Mouse (Mus musculus) splenic B cell, adult 2 months (primary cell): Measurements from ENCODE around the gene Vmn2r117.
A peak's percentile ranks its signal among the peaks of the same experiment; 100 is the strongest.
"Not testable (repeated sequence)": the region's sequence is repeated elsewhere in the genome, so short reads cannot be mapped to it uniquely, and the experiment has no call there.

Experiments used
- DNase-seq: peaks from one replicate; pipeline ENCODE4 v3.0.0-alpha.2; 2011; ENCODE audit warnings: low read depth, low spot score
- H3K27me3 ChIP-seq: 2 replicates; pipeline ENCODE4 v1.6.1; 2012; ENCODE audit warnings: mild to moderate bottlenecking, low read length, moderate library complexity, mixed read lengths; ENCODE audit not compliant: control insufficient read depth, poor library complexity, insufficient read depth, severe bottlenecking
- H3K36me3 ChIP-seq: 2 replicates; pipeline ENCODE4 v1.6.1; 2012; ENCODE audit warnings: mild to moderate bottlenecking, low read length, moderate library complexity, mixed read lengths; ENCODE audit not compliant: control insufficient read depth, poor library complexity, insufficient read depth, severe bottlenecking

Vmn2r117 gene

GRCm38 (mm10) chr17:23479599-23479998, at the start of gene Vmn2r117:
Gene Vmn2r117, minus strand, starts transcription at chr17:23479699.
- H3K27me3 ChIP-seq, H3K36me3 ChIP-seq, DNase-seq: not testable (repeated sequence)

- not testable (repeated sequence) for DNase-seq, H3K36me3 ChIP-seq, H3K27me3 ChIP-seq
Observed at GRCm38 (mm10) chr17:23522941-23523732, 43.6 kb upstream of the Vmn2r117 start.

- no peaks in the 10 kb centered on the region for H3K27me3 ChIP-seq
- no peaks in the 10 kb centered on the region for H3K36me3 ChIP-seq
- DNase-seq = no peak
Observed at GRCm38 (mm10) chr17:23518701-23519423, 39.4 kb upstream of the Vmn2r117 start.

GRCm38 (mm10) chr17:23433150-23433679, 46.3 kb downstream of the Vmn2r117 start:
- H3K36me3 ChIP-seq = no peaks in the 10 kb centered on the region
- peak; percentile 1 for DNase-seq
- H3K27me3 ChIP-seq = no peaks in the 10 kb centered on the region
